ENCODE assay signal across 12 mouse cellular contexts in genomic region chr5:111473425-111473824, GRCm38 (mm10). TPM values are rescaled to one million over a fixed set of nuclear protein-coding genes. Genes with fewer than 3 reads are reported as not detected.
A peak's percentile ranks its signal among the peaks of the same experiment; 100 is the strongest.
DNase-seq lines count a peak whose midpoint lies in the region; TF ChIP-seq lines count a peak whose summit lies in the region.
"Had no signal": no experiment of that assay in that cellular context is flagged by ENCODE, and none has a peak within 500 bp of the region (broad histone marks: within the 10 kb centered on the region; RNA-seq: fewer than 3 reads in every experiment).

No protein-coding gene starts in this region.

- peak; percentile 62; the same call in 1 of the 2 replicates for TF ChIP-seq EP300 in heart, adult 2 months (IDR thresholded peaks at IDR 0.05; ENCODE audit: insufficient read depth, low read depth, low read length)

- no peaks in the 10 kb centered on the region for H3K79me2 ChIP-seq in heart, adult 2 months (replicated peaks; ENCODE audit: control insufficient read depth, insufficient read depth, low read length)

- peaks cover 2% of the 10 kb centered on the region; the same call in 1 of the 2 replicates for H3K4me1 ChIP-seq in heart, adult 2 months (ENCODE audit: control insufficient read depth, insufficient read depth, low read length)

- peak; percentile 72 for DNase-seq in gastrocnemius, adult 18-20 months (ENCODE audit: low spot score)
- no peak for DNase-seq in gastrocnemius, postnatal 4 days (ENCODE audit: low spot score in 2 of 2)
- peak; percentile 49 to 67 for DNase-seq in heart, adult 2 months
- peak; percentile 62 to 80 for DNase-seq in layer of hippocampus, adult 18-20 months (ENCODE audit: low spot score in 2 of 2)
- DNase-seq in right cerebral cortex, adult 2 months (ENCODE audit: low spot score in 2 of 2): peak; percentile 83 to 88
- no peak for DNase-seq in cerebellum, adult 11 months
- DNase-seq in embryo, embryonic 9.5 days (ENCODE audit: extremely low spot score): no peak
- DNase-seq in spleen, postnatal 36 days (ENCODE audit: low spot score in 2 of 2): no peak
- DNase-seq: adrenal gland, postnatal 10 days; cerebellum, adult 8-10 months had no signal

- no peak for TF ChIP-seq CTCF in heart, adult 2 months (IDR thresholded peaks at IDR 0.05)

- peak; percentile 47 for TF ChIP-seq POLR2A in heart, adult 2 months (IDR thresholded peaks at IDR 0.05; ENCODE audit: insufficient read depth, low read depth, low read length)

- H3K36me3 ChIP-seq in heart, adult 2 months (ENCODE audit: control insufficient read depth, insufficient read depth, low read length): no peaks in the 10 kb centered on the region

- no peaks in the 10 kb centered on the region for H3K27me3 ChIP-seq in heart, adult 2 months (ENCODE audit: control insufficient read depth, insufficient read depth, low read length)

- intact Hi-C loops in heart, adult 2 months (cut with DNase I): loop anchor here (2.0 kb wide), 1 partner anchor 17 kb away; no protein-coding TSS in a partner anchor

- H3K27ac ChIP-seq in heart, adult 2 months: peak overlapping the region; percentile 78

- H3K9ac ChIP-seq in heart, adult 2 months (ENCODE audit: low read depth, low read length): peak overlapping the region; percentile 14; the same call in 1 of the 2 replicates

- 38% methylated on average over 11 of the region's 11 CpGs for WGBS in heart, adult 2 months

- no peak overlapping the region for H3K4me3 ChIP-seq in heart, adult 2 months
- H3K4me3 ChIP-seq: megakaryocyte, embryonic 14.5 days had no signal

RNA-seq across cellular contexts. Expression of gene Mn1, which starts 56.3 kb away (rescaled TPM):
- 10 to 100 TPM; 34.5 to 75.8 TPM for total RNA-seq in gastrocnemius, adult 18-20 months (2021)
- 10 to 100 TPM; 24.4 to 27.4 TPM for total RNA-seq in gastrocnemius, postnatal 4 days (2021)
- 10 to 100 TPM; 18.7 to 23.9 TPM for total RNA-seq in heart, adult 2 months (2021)
- polyA plus RNA-seq in heart, adult 2 months (2012; rRNA removed): 4.8 and 5.5 TPM in 2 replicates
- total RNA-seq in layer of hippocampus, adult 18-20 months (2021): 10 to 100 TPM; 39.1 to 41.8 TPM
- total RNA-seq: neutrophil, adult 5-6 weeks had no signal

Comparison
In these comparisons a context has a peak if more than half of its experiments do, and no peak if none do; other contexts are left out.
1. DNase-seq: peak in gastrocnemius, adult 18-20 months (single experiment), heart, adult 2 months (2 of 2), layer of hippocampus, adult 18-20 months (2 of 2) and right cerebral cortex, adult 2 months (2 of 2); none in gastrocnemius, postnatal 4 days (0 of 2), cerebellum, adult 11 months (single experiment), embryo, embryonic 9.5 days (single experiment) and spleen, postnatal 36 days (0 of 2).